Mouse (Mus musculus): ENCODE results near the gene Abcc8. TPM values are rescaled to one million over a fixed set of nuclear protein-coding genes. Genes with fewer than 3 reads are reported as not detected.
"Not testable (repeated sequence)": the region's sequence is repeated elsewhere in the genome, so short reads cannot be mapped to it uniquely, and the experiment has no call there.

The Abcc8 gene
- 1 to 10 TPM; 1.6 to 1.7 TPM for total RNA-seq (2021)
- long read RNA-seq, experiment 1, partial matches to known transcripts = 1 of 1 reads
- long read RNA-seq, experiment 1, other reads (novel, unspliced or antisense) = 0 of 1 reads
- long read RNA-seq, experiment 2 = 0 reads

- DNase-seq = peak; percentile 13 to 16
Observed at GRCm38 (mm10) chr7:46179431-46180275, at the start of gene Abcc8. Gene Abcc8, minus strand, starts transcription at chr7:46180033.

- no peak for DNase-seq
Observed at GRCm38 (mm10) chr7:46226936-46227335, 47.1 kb upstream of the Abcc8 start.

DNA sequence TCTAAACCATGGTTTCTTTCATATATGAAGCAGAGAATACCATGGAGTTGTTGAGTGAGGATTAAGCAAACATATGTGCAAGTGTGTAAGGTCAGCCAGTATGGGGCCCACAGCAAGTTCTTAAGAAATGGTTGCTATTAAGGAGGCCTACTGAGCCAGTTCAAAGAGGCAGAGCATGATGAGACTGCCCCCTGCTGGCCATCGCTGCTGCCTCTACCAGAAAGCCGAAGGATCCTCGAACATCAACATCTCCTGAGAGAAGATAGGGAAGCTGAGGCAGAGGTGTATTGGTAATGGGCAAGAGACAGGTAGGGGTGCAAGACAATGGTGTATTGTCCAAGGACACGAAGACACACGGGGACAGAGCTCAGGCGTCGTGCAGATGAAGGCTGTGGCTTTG, 46.4 kb upstream of the Abcc8 start:
- DNase-seq = peak; percentile 67 to 76

DNA sequence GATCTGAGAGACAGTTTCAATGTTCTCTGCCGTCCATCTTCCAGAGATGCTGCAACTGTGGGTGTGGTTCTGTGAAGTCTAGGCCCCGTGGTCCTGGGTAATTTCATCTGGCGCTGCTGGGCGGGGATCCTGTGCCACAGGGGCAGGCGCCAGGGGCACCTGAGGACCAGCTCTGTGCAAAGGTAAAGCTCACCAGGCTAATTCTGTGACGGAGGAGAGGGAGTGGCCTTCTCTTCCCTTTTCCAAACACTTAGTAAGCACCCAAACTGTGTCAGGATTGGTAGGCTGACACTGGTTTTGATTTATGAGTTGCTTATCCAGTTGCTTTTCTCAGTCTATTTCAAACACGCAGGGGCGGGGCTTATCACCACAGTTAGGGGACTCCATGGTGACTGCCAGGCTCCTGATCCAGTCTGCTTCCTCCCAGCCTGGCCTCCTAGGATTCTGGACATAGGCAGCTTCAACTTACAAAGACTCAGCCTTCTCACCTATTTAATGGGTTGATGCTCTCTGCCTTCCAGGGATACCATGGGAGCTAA, 40.8 kb upstream of the Abcc8 start:
- DNase-seq = no peak

DNA sequence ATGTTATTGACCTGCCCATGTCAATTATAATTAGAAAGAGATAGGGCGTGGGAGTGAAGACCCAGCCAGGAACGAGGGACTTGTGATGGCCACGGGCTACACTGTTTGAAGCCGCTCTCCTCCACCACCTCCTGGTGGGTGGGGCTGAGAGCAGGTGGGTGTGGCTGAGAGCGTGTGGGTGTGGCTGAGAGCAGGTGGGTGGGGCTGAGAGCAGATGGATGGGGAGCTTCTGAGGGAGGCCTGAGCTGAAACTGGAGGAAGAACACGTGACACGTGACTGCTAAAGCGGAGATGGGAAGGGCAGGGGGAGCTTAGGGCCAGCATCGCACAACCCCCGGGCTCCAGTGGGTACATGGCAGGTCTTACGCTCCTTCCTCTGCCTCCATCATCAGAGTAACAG, 38.6 kb upstream of the Abcc8 start:
- DNase-seq = no peak

DNA sequence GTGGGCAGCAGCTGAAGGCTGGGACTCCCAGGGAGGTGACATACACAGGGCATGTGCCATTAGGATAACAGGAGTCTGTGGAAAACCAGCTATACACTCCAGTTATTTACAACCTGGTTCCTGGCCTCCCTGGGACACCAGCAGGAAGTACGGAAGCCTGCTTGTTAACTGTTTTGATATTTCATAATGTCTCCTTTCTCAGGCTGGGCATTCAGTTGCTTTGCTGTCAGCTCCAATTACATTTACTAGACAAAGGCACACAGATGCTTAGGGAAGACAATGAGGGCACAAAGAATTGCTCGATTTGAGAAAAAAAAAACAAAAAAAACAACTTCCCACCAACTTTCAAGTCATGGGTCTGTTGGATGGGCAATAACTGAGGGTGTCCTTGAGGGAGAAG, 36.6 kb upstream of the Abcc8 start:
- DNase-seq = no peak

GRCm38 (mm10) chr7:46210276-46210675, 30.4 kb upstream of the Abcc8 start:
- no peak for DNase-seq

- DNase-seq = no peak
Observed at GRCm38 (mm10) chr7:46208131-46208530, 28.3 kb upstream of the Abcc8 start.

- no peak for DNase-seq
Observed at GRCm38 (mm10) chr7:46204775-46205174, 24.9 kb upstream of the Abcc8 start.

DNA sequence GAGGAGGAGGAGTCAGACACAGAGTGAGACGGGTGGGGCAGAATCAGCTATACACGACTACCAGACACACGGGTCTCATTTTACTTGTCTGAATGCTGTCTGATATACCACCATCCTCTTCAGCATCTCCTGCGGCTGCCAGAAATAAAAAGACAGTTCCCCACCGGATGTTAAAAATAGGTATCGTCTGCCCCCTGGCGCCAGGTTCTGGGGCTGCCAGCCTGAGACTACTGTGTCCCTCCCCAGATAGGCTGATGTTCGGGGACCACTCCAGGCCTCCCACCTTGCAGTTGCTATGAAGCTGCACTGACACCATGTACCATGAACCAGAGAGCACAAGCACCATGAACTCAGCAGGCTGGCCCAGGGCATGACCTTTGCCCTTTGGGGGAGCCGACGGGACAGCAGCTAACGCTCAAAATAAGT, 24.2 kb upstream of the Abcc8 start:
- peak; percentile 28 to 50 for DNase-seq

GRCm38 (mm10) chr7:46201649-46202048, 21.8 kb upstream of the Abcc8 start:
- no peak for DNase-seq

- DNase-seq = no peak
Observed at GRCm38 (mm10) chr7:46200021-46200420, 20.2 kb upstream of the Abcc8 start.

- no peak for DNase-seq
Observed at GRCm38 (mm10) chr7:46195356-46195755, 15.5 kb upstream of the Abcc8 start.

- no peak for DNase-seq
Observed at GRCm38 (mm10) chr7:46184232-46184631, 4.4 kb upstream of the Abcc8 start.

- peak; percentile 40 to 63 for DNase-seq
Observed at GRCm38 (mm10) chr7:46181590-46181989, 1.8 kb upstream of the Abcc8 start.

DNA sequence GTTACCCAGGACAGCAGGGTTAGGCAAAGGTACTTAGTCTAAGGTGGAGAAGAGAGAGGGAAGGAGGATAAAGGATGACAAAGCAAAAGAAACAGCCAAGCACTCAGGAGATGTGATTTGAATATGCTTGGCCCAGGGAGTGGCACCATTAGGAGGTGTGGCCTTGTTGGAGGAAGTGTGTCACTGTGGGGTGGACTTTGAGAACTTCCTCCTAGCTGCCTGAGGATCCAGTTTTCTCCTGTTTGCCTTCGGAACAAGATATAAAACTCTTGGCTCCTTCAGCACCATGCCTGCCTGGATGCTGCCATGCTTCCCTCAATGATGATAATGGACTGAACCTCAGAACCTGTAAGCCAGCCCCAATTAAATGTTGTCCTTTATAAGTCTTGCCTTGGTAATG, 10.9 kb downstream of the Abcc8 start:
- not testable (repeated sequence) for DNase-seq

- DNase-seq = peak; percentile 2 to 16
Observed at GRCm38 (mm10) chr7:46168402-46168801, 11.4 kb downstream of the Abcc8 start.

DNA sequence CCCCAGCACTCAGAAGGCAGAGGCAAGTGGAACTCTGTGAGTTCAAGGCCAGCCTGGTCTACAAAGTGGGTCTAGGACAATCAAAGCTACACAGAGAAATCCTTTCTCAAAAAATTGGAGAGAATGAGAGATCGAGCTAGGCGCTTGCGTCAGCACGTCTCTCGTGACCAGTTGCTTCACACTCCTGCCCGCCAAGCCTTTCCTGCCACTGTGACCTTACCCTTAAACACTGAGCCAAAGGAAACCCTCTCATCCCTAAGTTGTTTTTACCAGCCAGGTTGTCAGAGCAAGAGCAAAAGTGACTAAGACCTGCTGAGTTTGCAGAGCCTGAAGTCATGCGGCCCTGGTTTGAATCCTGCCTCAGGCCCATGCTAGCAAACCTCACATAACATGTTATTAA, 11.9 kb downstream of the Abcc8 start:
- DNase-seq = peak; percentile 20 to 47

GRCm38 (mm10) chr7:46165876-46166275, 14.0 kb downstream of the Abcc8 start:
- no peak for DNase-seq

GRCm38 (mm10) chr7:46162731-46163130, 17.1 kb downstream of the Abcc8 start:
- no peak for DNase-seq

DNA sequence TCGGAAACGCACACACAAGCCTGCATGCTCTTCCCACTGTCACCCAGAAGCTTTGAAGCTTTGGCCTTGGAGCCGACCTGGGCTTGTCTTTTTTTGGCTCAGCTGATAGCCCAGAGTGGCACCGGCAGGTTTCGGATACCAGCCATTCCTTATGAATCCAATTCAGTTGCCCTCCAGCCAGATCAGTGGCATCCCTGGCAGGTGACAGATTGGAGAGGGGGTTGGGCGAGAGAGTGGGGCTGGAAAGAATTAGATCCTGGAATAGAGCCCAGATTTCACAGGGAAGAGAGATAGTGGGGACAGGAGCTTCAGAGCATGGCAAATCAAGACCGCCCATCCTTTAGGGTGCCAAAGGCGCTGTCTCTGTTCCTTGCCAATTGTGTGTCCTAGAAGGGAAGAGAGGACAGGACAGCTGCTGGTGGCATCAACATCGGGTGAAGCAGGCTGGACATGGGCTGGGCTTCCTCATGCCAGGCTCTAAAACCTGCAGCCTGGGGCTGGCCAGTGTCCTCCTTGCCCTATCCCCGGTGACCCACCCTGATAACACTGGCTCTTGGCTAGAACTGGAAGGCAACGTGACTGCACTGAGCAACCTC, 17.6 kb downstream of the Abcc8 start:
- peak in 1 of 2 experiments; percentile 16 for DNase-seq

DNA sequence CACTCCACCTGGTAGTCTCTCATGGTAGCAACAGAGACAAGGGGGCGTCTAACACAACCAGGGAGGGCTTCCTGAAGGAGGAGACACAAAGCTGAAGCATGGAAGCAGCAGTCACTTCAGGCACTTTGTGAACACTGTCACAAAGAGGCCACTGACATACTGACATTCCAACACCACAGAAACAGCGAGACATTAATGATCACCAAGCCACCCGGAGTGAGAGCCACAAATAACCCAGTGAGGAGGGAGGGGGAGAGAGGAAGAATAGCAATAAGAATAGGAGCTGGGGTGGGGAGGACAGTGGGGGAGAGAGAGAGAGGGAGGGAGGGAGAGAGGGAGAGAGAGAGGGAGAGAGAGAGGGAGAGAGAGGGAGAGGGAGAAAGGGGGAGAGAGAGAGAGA, 18.2 kb downstream of the Abcc8 start:
- DNase-seq = no peak

- no peak for DNase-seq
Observed at GRCm38 (mm10) chr7:46157746-46158145, 22.1 kb downstream of the Abcc8 start.
